Mouse (Mus musculus): Measurements from ENCODE around the gene Gpsm3. TPM values are rescaled to one million over a fixed set of nuclear protein-coding genes. Genes with fewer than 3 reads are reported as not detected.

The Gpsm3 gene
- total and polyA plus RNA-seq, 3 experiments: 13.0 to 38.7 (median 18.2) TPM

DNA sequence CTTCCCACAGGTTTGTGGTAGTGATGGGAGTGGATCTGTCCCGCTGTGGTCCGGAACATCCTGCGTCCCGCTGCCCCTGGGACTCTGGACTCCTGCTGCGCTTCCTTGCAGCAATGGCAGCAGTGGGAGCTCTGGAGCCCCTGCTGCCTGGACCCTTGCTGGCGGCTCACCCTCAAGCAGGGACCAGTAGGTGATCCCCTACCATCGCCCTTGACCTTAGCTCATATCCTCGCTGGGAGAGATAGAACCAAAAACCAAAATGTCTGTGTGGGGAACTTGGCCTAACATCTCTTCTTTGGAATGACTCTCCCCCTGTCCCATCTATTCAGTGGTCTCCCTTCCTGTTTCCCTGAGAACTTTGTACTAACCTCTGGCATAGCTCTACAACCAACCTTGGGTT is 5.8 kb upstream of the Gpsm3 start:
- DNase-seq (ENCODE audit: extremely low read depth): no peak
- Histone ChIP-seq H3K9me3 (replicated peaks; ENCODE audit: low read length) (no peaks in the 10 kb centered on the region), H3K36me3 (replicated peaks in 1 of 2; ENCODE audit: control insufficient read depth in 1 of 2, insufficient read depth in 1 of 2, low read length in 1 of 2) (no peaks in the 10 kb centered on the region), H3K79me2 (replicated peaks; ENCODE audit: control insufficient read depth, extremely low read depth, insufficient read depth, poor library complexity, severe bottlenecking) (no peaks in the 10 kb centered on the region; the same call in 1 of the 2 replicates), H3K4me1 (ENCODE audit: control insufficient read depth in 1 of 2, insufficient read depth in 2 of 2) (peaks cover 0 to 14% of the 10 kb centered on the region in 2 experiments; a peak in 2 of 4 replicates), H3K27ac (ENCODE audit: insufficient read depth, low read depth) (no peak overlapping the region), H3K4me2 (ENCODE audit: insufficient read depth, low read depth, poor library complexity, severe bottlenecking) (no peak overlapping the region), H3K27me3 (replicated peaks) (peaks cover 8% of the 10 kb centered on the region), H3K9ac (ENCODE audit: insufficient read depth, low read depth) (no peak overlapping the region), H3K4me3 (replicated peaks in 1 of 3; ENCODE audit: low read depth in 2 of 3, low read length in 2 of 3, poor library complexity in 1 of 3) (no peak overlapping the region)
- dilution Hi-C loops (cut with MboI; ENCODE audit: extremely low pct_ligation_motif_present, extremely low pct_unique_long_range_greater_than_20kb, low sequenced_read_pairs): no loop called here
- TF ChIP-seq UBTF (IDR thresholded peaks at IDR 0.05; ENCODE audit: low read depth, low read length): no peak
- TF ChIP-seq USF2 (conservative IDR thresholded peaks at IDR 0.05; ENCODE audit: low read depth, low read length): no peak
- no peak for TF ChIP-seq HCFC1 (IDR thresholded peaks at IDR 0.05; ENCODE audit: low read depth, low read length)
- no peak for TF ChIP-seq RCOR1 (conservative IDR thresholded peaks at IDR 0.05; ENCODE audit: low read depth, low read length)
- TF ChIP-seq SMC3 (IDR thresholded peaks at IDR 0.05; ENCODE audit: low read depth, low read length): no peak
- TF ChIP-seq ZC3H11A (IDR thresholded peaks at IDR 0.05; ENCODE audit: low read depth, low read length): no peak
- no peak for TF ChIP-seq CHD1 (IDR thresholded peaks at IDR 0.05; ENCODE audit: low read depth, low read length)
- no peak for TF ChIP-seq KAT2A (IDR thresholded peaks at IDR 0.05; ENCODE audit: insufficient replicate concordance, low read length)
- TF ChIP-seq TCF12 (IDR thresholded peaks at IDR 0.05; ENCODE audit: low read depth, low read length): no peak
- no peak for TF ChIP-seq ETS1 (conservative IDR thresholded peaks at IDR 0.05; ENCODE audit: low read depth, low read length)
- TF ChIP-seq POLR2A (IDR thresholded peaks at IDR 0.05; ENCODE audit: low read depth, low read length): no peak
- no peak for TF ChIP-seq ZNF384 (IDR thresholded peaks at IDR 0.05; ENCODE audit: low read depth, low read length)
- no peak for TF ChIP-seq MAZ (IDR thresholded peaks at IDR 0.05; ENCODE audit: low read depth, low read length)
- no peak for TF ChIP-seq MAFK (IDR thresholded peaks at IDR 0.05; ENCODE audit: insufficient replicate concordance, low read length)
- TF ChIP-seq USF1 (IDR thresholded peaks at IDR 0.05; ENCODE audit: low read depth, low read length): no peak
- no peak for TF ChIP-seq ZKSCAN1 (IDR thresholded peaks at IDR 0.05; ENCODE audit: borderline replicate concordance, low read depth, low read length)
- in situ Hi-C loops (cut with MboI; ENCODE audit: low pct_ligation_motif_present, low pct_unique_long_range_greater_than_20kb, low sequenced_read_pairs): no loop called here

- no peaks in the 10 kb centered on the region for H3K36me3 ChIP-seq (replicated peaks in 1 of 2; ENCODE audit: control insufficient read depth in 1 of 2, insufficient read depth in 1 of 2, low read length in 1 of 2)
- in situ Hi-C loops (cut with MboI; ENCODE audit: low pct_ligation_motif_present, low pct_unique_long_range_greater_than_20kb, low sequenced_read_pairs): no loop called here
- no peak overlapping the region for H3K4me2 ChIP-seq (ENCODE audit: insufficient read depth, low read depth, poor library complexity, severe bottlenecking)
- peaks cover 0 to 15% of the 10 kb centered on the region in 2 experiments; a peak in 2 of 4 replicates for H3K4me1 ChIP-seq (ENCODE audit: control insufficient read depth in 1 of 2, insufficient read depth in 2 of 2)
- no peaks in the 10 kb centered on the region; the same call in 1 of the 2 replicates for H3K79me2 ChIP-seq (replicated peaks; ENCODE audit: control insufficient read depth, extremely low read depth, insufficient read depth, poor library complexity, severe bottlenecking)
- H3K9me3 ChIP-seq (replicated peaks; ENCODE audit: low read length): no peaks in the 10 kb centered on the region
- DNase-seq (ENCODE audit: extremely low read depth): no peak
- H3K27ac ChIP-seq (ENCODE audit: insufficient read depth, low read depth): no peak overlapping the region
- H3K9ac ChIP-seq (ENCODE audit: insufficient read depth, low read depth): no peak overlapping the region
- no peak overlapping the region for H3K4me3 ChIP-seq (replicated peaks in 1 of 3; ENCODE audit: low read depth in 2 of 3, low read length in 2 of 3, poor library complexity in 1 of 3)
- TF ChIP-seq JUN (IDR thresholded peaks at IDR 0.05; ENCODE audit: insufficient read depth, low read depth, low read length) (no peak), USF2 (conservative IDR thresholded peaks at IDR 0.05; ENCODE audit: low read depth, low read length) (no peak), SMC3 (IDR thresholded peaks at IDR 0.05; ENCODE audit: low read depth, low read length) (no peak), POLR2AphosphoS2 (IDR thresholded peaks at IDR 0.05; ENCODE audit: low read depth, low read length) (no peak), ZMIZ1 (IDR thresholded peaks at IDR 0.05; ENCODE audit: low read depth, low read length) (no peak), TBP (conservative IDR thresholded peaks at IDR 0.05; ENCODE audit: low read depth, low read length) (no peak), HCFC1 (IDR thresholded peaks at IDR 0.05; ENCODE audit: low read depth, low read length) (no peak), MAX (IDR thresholded peaks at IDR 0.05; ENCODE audit: low read length) (no peak), ZKSCAN1 (IDR thresholded peaks at IDR 0.05; ENCODE audit: borderline replicate concordance, low read depth, low read length) (no peak), TCF12 (IDR thresholded peaks at IDR 0.05; ENCODE audit: low read depth, low read length) (no peak), RAD21 (IDR thresholded peaks at IDR 0.05; ENCODE audit: low read depth, low read length) (no peak), ETS1 (conservative IDR thresholded peaks at IDR 0.05; ENCODE audit: low read depth, low read length) (no peak)
- dilution Hi-C loops (cut with MboI; ENCODE audit: extremely low pct_ligation_motif_present, extremely low pct_unique_long_range_greater_than_20kb, low sequenced_read_pairs): no loop called here
- H3K27me3 ChIP-seq (replicated peaks): peaks cover 6% of the 10 kb centered on the region
These were observed 4.5 kb upstream of the Gpsm3 start for GRCm38 (mm10) chr17:34585121-34585520.

All from CH12.LX (cell line).